Mouse (Mus musculus) lung, postnatal 14 days (tissue): ENCODE data around the gene Ston2.
A peak's percentile ranks its signal among the peaks of the same experiment; 100 is the strongest.

ENCODE experiments used
- DNase-seq: peaks from one replicate; pipeline ENCODE4 v3.0.0; 2021

Ston2 gene

GRCm38 (mm10) chr12:91648426-91648825, 139.8 kb downstream of the Ston2 start:
- no peak for DNase-seq

DNA sequence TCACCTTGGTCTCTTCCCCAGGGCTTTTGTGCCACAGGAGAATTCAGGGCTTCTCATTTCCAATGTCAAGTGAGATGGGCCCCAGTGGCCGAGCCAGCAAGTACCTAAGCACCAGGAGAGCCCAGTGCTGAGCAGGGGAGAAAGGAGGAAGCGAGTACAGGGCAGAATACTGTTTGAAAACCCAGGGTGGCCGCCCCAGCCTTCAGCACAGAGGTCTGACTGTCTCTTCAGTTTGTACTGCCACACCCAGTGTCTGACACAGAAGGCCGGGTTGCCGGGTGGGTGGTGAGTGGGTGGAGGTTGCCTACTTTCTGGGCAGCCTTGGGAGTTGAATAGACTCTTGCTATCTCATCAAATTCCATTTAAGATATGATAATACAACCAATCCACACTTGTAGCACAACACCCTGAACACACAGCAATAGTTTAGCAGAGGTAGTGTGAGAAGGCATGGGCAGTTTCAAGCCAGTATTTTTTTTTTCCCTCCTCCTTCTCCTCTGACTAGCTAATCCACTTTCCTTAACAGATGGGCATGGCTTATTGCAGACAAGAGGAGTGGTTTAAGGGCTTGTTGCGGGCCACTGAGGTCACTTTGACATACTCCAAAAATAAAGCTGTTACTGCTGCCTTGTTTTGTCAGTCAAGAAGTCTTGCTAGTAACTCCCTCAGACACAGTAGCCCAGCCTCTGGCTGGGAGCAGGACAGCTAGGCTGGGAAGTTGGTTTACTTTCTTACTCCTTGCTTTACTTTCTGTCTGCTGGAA, 142.6 kb downstream of the Ston2 start:
- DNase-seq = no peak

GRCm38 (mm10) chr12:91643221-91643620, 145.0 kb downstream of the Ston2 start:
- DNase-seq = no peak

DNA sequence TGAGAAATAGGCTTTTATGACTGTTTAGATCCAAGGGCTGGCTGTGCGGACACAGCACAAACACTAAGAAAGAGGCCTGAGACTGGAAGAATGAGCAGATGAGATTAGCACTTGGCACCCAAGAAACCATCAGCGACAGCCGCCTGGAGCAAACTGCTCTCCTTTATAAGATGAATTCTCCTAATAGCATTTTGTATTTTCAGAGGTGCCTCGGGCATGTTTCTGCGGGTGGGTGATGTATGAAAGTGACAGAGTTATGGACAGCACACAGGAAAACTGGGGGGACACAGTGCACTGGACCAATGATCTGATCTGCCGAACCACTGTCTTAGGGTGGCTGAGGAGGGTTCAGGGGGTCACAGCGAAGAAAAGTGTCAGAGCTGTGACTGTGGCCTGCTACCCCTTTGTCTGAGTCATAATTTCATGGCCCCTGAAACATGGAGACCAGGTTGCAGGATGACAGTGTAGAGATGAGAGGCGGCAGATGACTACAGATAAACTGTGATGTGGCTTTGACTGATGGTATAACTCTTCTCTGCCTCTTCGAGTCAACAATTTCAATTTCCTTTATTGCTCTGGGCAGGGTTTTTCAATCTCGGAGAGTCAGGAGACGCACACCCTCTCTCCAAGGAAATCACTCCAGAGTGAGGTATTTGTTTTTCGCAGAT, 145.6 kb downstream of the Ston2 start:
- DNase-seq = no peak

DNA sequence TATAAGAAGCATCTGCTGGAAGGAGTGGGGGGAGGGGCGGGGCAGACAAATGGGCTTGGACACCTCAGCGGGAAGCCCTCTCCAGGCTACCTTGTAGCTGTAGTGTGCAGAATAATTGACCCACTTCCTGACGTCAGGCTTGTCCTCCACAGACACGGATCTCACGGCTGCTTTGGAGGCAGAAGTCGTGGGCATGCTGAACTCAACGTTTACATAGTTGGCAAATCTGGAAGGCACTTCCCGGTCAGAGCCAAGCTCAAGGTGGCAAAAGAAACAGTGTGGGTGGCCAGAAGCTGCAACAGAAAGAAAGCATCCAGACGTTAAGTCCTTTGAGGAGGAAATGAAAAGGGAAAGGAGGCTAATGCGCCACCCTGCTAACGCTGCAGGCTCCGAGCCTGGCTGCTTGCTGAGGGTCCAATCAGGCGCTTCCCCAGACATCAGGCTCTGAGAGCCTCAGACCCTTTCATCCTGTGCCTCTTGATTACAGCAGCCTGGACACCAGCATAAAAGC, 146.5 kb downstream of the Ston2 start:
- DNase-seq = peak; percentile 8

- no peak for DNase-seq
These were observed 147.1 kb downstream of the Ston2 start for GRCm38 (mm10) chr12:91641133-91641532.

DNA sequence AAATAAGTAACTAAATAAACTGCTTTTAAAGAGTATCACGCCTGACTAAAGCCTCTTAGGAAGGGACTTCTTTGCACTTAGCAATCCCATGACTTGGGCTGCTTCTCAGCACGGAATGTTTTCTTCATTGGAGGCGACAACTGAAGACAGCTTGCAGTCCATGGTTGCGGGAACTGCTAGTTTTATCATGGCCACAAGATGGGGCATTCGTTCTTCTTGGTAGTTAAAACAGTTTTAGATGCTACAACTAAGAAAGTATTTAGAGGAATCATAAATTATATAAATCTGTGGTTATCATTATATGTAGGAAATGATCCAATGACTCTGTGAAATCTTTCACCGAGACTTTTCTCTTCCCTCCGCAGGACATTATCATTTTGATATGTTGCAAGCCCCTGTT, 147.5 kb downstream of the Ston2 start:
- DNase-seq = peak; percentile 70

- DNase-seq = peak; percentile 10
These were observed 149.8 kb downstream of the Ston2 start for GRCm38 (mm10) chr12:91638351-91638750.

GRCm38 (mm10) chr12:91637136-91637909, 150.9 kb downstream of the Ston2 start:
- no peak for DNase-seq

DNA sequence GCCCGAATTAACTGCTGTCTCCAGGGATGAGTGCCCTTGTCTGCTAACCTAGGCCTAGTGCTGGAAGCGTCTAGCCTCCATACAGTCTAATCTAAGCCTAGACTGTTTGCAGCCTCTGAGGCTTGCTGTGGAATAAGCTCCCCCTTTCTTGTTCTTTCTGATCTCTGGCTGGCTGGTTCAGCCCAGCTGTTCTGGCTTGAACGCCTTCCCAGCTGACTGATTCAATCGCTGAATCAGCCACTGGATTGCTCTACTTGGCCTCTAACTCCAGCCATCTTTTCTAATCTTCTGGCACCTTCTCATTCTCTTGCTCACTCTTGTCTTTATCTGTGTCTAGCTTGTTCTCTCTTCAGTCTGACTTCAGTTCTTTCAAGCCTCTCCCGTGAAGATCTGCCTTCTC, 161.7 kb downstream of the Ston2 start:
- DNase-seq = no peak

- peak; percentile 57 for DNase-seq
These were observed 163.2 kb downstream of the Ston2 start for GRCm38 (mm10) chr12:91625013-91625412.

- no peak for DNase-seq
These were observed 178.8 kb downstream of the Ston2 start for GRCm38 (mm10) chr12:91609425-91609824.

GRCm38 (mm10) chr12:91607678-91608077, 180.5 kb downstream of the Ston2 start:
- DNase-seq = no peak

- DNase-seq = no peak
These were observed 181.5 kb downstream of the Ston2 start for GRCm38 (mm10) chr12:91606651-91607050.

DNA sequence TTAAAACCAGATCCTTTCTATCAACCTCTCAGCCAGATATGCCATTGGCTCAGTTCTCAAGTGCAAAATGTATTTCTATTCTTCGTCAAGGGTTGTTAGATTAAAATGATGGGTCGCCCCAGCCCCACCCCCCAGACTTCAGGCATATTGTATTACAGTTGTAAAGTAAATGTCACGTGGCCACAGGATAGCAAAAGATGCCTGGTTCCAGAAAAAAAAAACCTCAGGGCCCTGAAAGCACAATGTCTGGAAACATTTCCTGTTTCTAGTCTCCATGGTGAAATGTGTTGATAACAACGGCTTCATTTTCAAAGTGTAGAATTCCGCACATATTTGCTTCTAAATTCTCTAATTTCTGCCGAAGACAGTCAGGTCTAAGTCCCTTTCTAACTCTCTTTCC, 183.6 kb downstream of the Ston2 start:
- DNase-seq = no peak

- no peak for DNase-seq
These were observed 196.1 kb downstream of the Ston2 start for GRCm38 (mm10) chr12:91592128-91592527.

GRCm38 (mm10) chr12:91591191-91591590, 197.0 kb downstream of the Ston2 start:
- DNase-seq = no peak

- peak; percentile 13 for DNase-seq
These were observed 197.5 kb downstream of the Ston2 start for GRCm38 (mm10) chr12:91590716-91591115.

DNA sequence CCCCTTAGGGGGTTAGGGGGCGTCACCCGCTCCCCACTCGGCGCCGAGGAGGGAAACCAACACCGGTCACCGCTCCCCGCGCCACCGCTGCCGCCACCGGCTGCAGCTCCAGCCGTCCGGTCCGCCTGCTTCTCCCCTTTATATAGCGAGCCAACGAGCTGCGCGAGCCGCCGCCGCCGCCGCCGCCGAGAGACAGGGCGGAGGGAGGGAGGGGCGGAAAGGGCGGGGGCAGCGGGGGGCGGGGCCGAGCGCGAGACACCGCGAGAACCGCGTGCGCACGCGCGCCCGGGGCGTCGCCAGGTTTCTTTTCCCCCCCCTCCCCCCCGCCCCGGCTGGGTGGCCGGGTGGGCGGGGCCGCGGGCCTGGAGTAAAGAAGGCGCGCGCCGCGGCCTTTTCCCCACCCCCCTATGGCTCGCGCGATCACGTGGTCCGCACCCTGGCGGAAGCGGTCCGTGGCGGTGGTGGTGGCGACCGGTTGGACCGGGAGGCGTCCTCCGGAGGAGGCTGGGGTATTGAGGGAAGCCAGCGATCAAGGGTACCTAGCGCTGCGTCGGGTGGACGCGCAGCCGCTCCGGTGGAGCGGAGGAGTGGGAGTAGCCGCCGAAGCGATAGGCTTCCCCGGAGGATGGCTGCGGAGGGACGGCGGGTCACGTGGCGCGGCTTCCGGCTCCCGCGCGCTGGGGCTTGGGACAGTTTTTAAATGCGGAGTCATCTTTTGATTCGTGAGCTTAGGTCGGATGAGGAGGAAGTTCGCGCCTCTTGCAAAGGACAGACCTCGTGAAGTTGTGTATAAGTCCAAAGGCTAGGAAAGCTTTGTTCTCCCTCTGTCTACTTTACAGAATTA, 198.1 kb downstream of the Ston2 start, which contains the start of gene Gtf2a1:
Gene Gtf2a1, minus strand, starts transcription at position 641 of the 844 bp plus-strand sequence.
- DNase-seq = peak; percentile 95

DNA sequence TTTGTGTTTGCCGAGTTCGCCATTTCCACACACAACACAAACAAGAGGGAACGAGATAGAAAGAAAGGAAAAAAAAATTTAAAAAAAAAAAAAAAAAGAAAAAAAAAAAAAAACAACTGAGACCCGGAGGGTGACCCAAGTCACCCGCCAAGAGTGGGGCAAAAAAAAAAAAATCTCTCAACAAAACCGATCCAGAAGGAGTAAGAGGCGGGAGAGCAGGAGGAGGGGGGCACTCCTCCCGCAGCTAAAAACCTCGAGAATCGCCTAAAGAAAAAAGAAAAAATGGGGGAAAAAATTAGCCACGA, 198.7 kb downstream of the Ston2 start:
- no peak for DNase-seq

DNA sequence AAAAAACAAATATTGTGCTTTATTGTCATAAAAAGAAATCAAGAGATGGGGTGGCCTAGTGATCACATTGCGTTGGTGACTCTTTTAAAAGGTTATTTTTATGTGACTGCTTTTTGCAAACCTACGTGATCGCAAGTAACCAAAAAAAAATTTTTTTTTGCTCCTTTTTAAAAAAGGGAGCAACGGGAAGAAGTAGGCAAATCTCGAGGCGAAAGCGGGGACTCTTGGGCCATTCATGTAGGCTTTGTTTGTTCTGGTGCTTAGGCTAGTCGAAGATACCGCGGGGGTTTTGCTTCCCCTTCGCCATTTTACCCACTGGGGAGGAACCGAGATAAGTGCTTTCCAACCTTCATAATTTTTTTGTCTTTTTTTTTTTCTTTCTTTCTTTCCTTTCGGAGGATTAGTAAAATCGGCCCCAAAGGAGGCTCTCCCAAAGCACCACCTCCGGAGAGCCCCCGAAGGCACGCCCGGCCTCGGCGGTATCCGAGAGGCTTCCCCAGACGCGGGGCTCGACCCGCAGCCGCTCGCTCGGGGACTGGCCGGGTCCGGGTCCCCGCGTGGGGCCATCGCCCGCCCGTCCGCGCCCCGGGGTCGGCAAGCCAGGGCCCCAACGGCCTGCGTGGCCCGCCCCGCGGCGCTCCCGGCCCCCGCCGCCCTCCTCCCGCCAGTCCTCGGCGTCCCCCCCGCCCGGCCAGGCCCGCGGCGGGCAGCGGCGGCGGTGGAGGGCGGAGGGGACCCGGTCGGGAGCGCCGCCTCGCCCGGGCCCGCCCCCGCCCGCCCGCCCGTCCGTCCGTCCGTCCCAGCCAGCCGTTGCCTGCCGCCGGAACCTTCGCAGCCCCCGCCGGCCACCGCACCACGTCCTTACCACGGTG, 199.3 kb downstream of the Ston2 start:
- DNase-seq = peak; percentile 51
